Mouse (Mus musculus) liver, adult 2 months (tissue): ENCODE results near the gene Vgf. TPM values are rescaled to one million over a fixed set of nuclear protein-coding genes. Genes with fewer than 3 reads are reported as not detected.
A peak's percentile ranks its signal among the peaks of the same experiment; 100 is the strongest.

Experiments used
- DNase-seq: peaks from one replicate; pipeline ENCODE4 v3.0.0-alpha.2; 2011; ENCODE audit warnings: low read depth, low spot score; ENCODE audit errors: extremely low read depth
- H3K27ac ChIP-seq: fragments of 200-500 bp; replicated peaks from 2 replicates; pipeline ENCODE4 v1.5.1; 2012; ENCODE audit warnings: low read depth, mild to moderate bottlenecking, control low read depth, inconsistent platforms, low read length; ENCODE audit not compliant: insufficient read depth
- H3K27me3 ChIP-seq: fragments of 200-500 bp; 2 replicates; pipeline ENCODE4 v1.6.1; 2012; ENCODE audit warnings: mild to moderate bottlenecking, moderate library complexity, low read length, inconsistent platforms; ENCODE audit not compliant: control insufficient read depth, insufficient read depth
- H3K36me3 ChIP-seq: fragments of 200-500 bp; 2 replicates; pipeline ENCODE4 v1.6.1; 2012; ENCODE audit warnings: low read length, inconsistent platforms; ENCODE audit not compliant: control insufficient read depth, insufficient read depth
- H3K4me1 ChIP-seq: fragments of 200-500 bp; 2 replicates; pipeline ENCODE4 v1.6.1; 2011; ENCODE audit warnings: low read length; ENCODE audit not compliant: control insufficient read depth, insufficient read depth
- H3K4me3 ChIP-seq: fragments of 200-500 bp; 2 replicates; pipeline ENCODE4 v1.5.1; 2011; ENCODE audit warnings: low read depth, mild to moderate bottlenecking, control low read depth, low read length, moderate library complexity; ENCODE audit not compliant: insufficient read depth
- H3K79me2 ChIP-seq: fragments of 200-500 bp; 2 replicates; pipeline ENCODE4 v1.6.1; 2012; ENCODE audit warnings: inconsistent platforms, mild to moderate bottlenecking, low read length, moderate library complexity; ENCODE audit not compliant: control insufficient read depth, insufficient read depth
- H3K9ac ChIP-seq: fragments of 200-500 bp; 2 replicates; pipeline ENCODE4 v1.6.1; 2012; ENCODE audit warnings: low read depth, mild to moderate bottlenecking, control low read depth, inconsistent platforms, low read length
- CTCF ChIP-seq: fragments of 200-500 bp; IDR thresholded peaks from 2 replicates; pipeline ENCODE4 v1.5.1; 2011; ENCODE audit warnings: low read depth, low read length, control low read depth
- POLR2A ChIP-seq: fragments of 200-500 bp; IDR thresholded peaks from 2 replicates; pipeline ENCODE4 v1.6.1; 2011; ENCODE audit warnings: low read length, control low read depth; ENCODE audit not compliant: insufficient read depth; ENCODE audit errors: extremely low read depth
- WGBS: fragments of 180-500 bp; shearing (Covaris S2); methylation state at CpG from one replicate; pipeline ENCODE4 v1.1.7; 2018; 5-methylcytosine and 5-hydroxymethylcytosine counted together
- polyA plus RNA-seq: library from polyadenylated mRNA; depleted of rRNA; stranded (reverse); fragments of >200 nt; gene quantifications from 2 replicates; pipeline ENCODE4 v1.2.3, GENCODE M21; 2012; rRNA removed
- total RNA-seq: library from RNA; depleted of rRNA; stranded (reverse); fragments of >200 nt; gene quantifications from 2 replicates; pipeline ENCODE4 v1.2.3, GENCODE M21; 2014; rRNA removed

Vgf gene
- total RNA-seq (0.07 TPM in 1 of 2 replicates, not detected in the other), polyA plus RNA-seq (not detected in 2 replicates)

- Histone ChIP-seq H3K79me2 (no peaks in the 10 kb centered on the region), H3K27me3 (peaks cover 12% of the 10 kb centered on the region), H3K9ac (no peak within 1 kb of the TSS), H3K4me1 (0 out of 2 replicates have a peak, but pooled peaks cover 2% of the 10 kb centered on the region), H3K27ac (no peak within 1 kb of the TSS), H3K36me3 (no peaks in the 10 kb centered on the region), H3K4me3 (no peak within 1 kb of the TSS)
- TF ChIP-seq CTCF (no peak), POLR2A (no peak)
- WGBS: 9% methylated on average over 4 of the region's 4 CpGs
- no peak for DNase-seq
These were observed at the start of gene Vgf for GRCm38 (mm10) chr5:137026092-137026491. Gene Vgf, plus strand, starts transcription at chr5:137026392.

- H3K27me3 ChIP-seq: no peaks in the 10 kb centered on the region
- H3K4me3 ChIP-seq: no peak overlapping the region
- no peak overlapping the region for H3K9ac ChIP-seq
- DNase-seq: no peak
- no peak for TF ChIP-seq POLR2A
- no peak for TF ChIP-seq CTCF
- WGBS: 66% methylated on average over 4 of the region's 4 CpGs
- peaks cover 9% of the 10 kb centered on the region; the same call in 1 of the 2 replicates for H3K36me3 ChIP-seq
- no peaks in the 10 kb centered on the region for H3K4me1 ChIP-seq
- no peak overlapping the region for H3K27ac ChIP-seq
- no peaks in the 10 kb centered on the region for H3K79me2 ChIP-seq
These were observed 48.4 kb upstream of the Vgf start for GRCm38 (mm10) chr5:136977769-136978168.

GRCm38 (mm10) chr5:136979762-136980161 is 46.4 kb upstream of the Vgf start:
- 88% methylated on average over 2 of the region's 2 CpGs for WGBS
- Histone ChIP-seq H3K9ac (no peak overlapping the region), H3K4me1 (no peaks in the 10 kb centered on the region), H3K4me3 (no peak overlapping the region), H3K27ac (no peak overlapping the region), H3K79me2 (no peaks in the 10 kb centered on the region), H3K27me3 (no peaks in the 10 kb centered on the region), H3K36me3 (peaks cover 9% of the 10 kb centered on the region; the same call in 1 of the 2 replicates)
- DNase-seq: no peak
- TF ChIP-seq CTCF: no peak
- no peak for TF ChIP-seq POLR2A

- TF ChIP-seq POLR2A (no peak), CTCF (no peak)
- H3K27me3 ChIP-seq: no peaks in the 10 kb centered on the region
- 91% methylated on average over 8 of the region's 8 CpGs for WGBS
- H3K36me3 ChIP-seq: peaks cover 9% of the 10 kb centered on the region; the same call in 1 of the 2 replicates
- H3K9ac ChIP-seq: no peak overlapping the region
- no peak for DNase-seq
- no peak overlapping the region for H3K27ac ChIP-seq
- H3K79me2 ChIP-seq: no peaks in the 10 kb centered on the region
- peaks cover 2% of the 10 kb centered on the region; the same call in 1 of the 2 replicates for H3K4me1 ChIP-seq
- no peak overlapping the region for H3K4me3 ChIP-seq
These were observed 45.2 kb upstream of the Vgf start for GRCm38 (mm10) chr5:136980974-136981373.

GRCm38 (mm10) chr5:136982338-136982930 is 43.8 kb upstream of the Vgf start:
- 67% methylated on average over 14 of the region's 16 CpGs for WGBS
- no peak for DNase-seq

GRCm38 (mm10) chr5:136984828-136985227 is 41.4 kb upstream of the Vgf start:
- H3K79me2 ChIP-seq: no peaks in the 10 kb centered on the region
- DNase-seq: no peak
- WGBS: 75% methylated on average over 14 of the region's 14 CpGs
- no peaks in the 10 kb centered on the region for H3K27me3 ChIP-seq
- no peak overlapping the region for H3K4me3 ChIP-seq
- no peak overlapping the region for H3K9ac ChIP-seq
- peaks cover 5% of the 10 kb centered on the region for H3K4me1 ChIP-seq
- TF ChIP-seq CTCF: no peak
- no peak for TF ChIP-seq POLR2A
- H3K27ac ChIP-seq: no peak overlapping the region
- H3K36me3 ChIP-seq: peaks cover 9% of the 10 kb centered on the region; the same call in 1 of the 2 replicates

More at GRCm38 (mm10) chr5:136982338-136982930, 43.8 kb upstream of the Vgf start:
- H3K27me3 ChIP-seq: no peaks in the 10 kb centered on the region
- H3K27ac ChIP-seq: no peak overlapping the region
- H3K4me3 ChIP-seq: no peak overlapping the region
- TF ChIP-seq POLR2A (no peak), CTCF (peak; percentile 71)
- no peak overlapping the region for H3K9ac ChIP-seq
- no peaks in the 10 kb centered on the region for H3K79me2 ChIP-seq
- H3K4me1 ChIP-seq: peaks cover 5% of the 10 kb centered on the region
- peaks cover 9% of the 10 kb centered on the region; the same call in 1 of the 2 replicates for H3K36me3 ChIP-seq
